Mouse (Mus musculus) gastrocnemius, postnatal 36 days (tissue): ENCODE measurements around the gene Mpc2. TPM values are rescaled to one million over a fixed set of nuclear protein-coding genes. Genes with fewer than 3 reads are reported as not detected.

Experiments
- DNase-seq, 2 experiments: peaks; one replicate each; pipeline ENCODE4 v3.0.0; 2022
- intact Hi-C: fragments of 180-260 bp; cut with DNase I; formaldehyde crosslinking; loops from one replicate; pipeline ENCODE4 v1.15.1; 2025
- long read RNA-seq, 2 experiments: library from polyadenylated mRNA; stranded (forward); transcript quantifications; one replicate each; pipeline ENCODE4 v2.0.0; 2021
- total RNA-seq, 2 experiments: library from RNA; stranded (reverse); gene quantifications; 2 replicates each; pipeline ENCODE4 v1.2.3; 2021

The Mpc2 gene
- total RNA-seq = 100 to 1,000 TPM; 319 to 325 TPM
- long read RNA-seq, experiment 1, transcript Mpc2-203 (3 exons, 493 nt) = minor isoform, 18 of 830 reads
- long read RNA-seq, experiment 1, transcript Mpc2-201 (5 exons, 1,025 nt) = major isoform, 782 of 830 reads
- long read RNA-seq, experiment 1, partial matches to known transcripts = 18 of 830 reads
- long read RNA-seq, experiment 1, other reads (novel, unspliced or antisense) = 12 of 830 reads
- long read RNA-seq, experiment 2, transcript Mpc2-201 (5 exons, 1,025 nt) = major isoform, 889 of 919 reads
- long read RNA-seq, experiment 2, transcript Mpc2-203 (3 exons, 493 nt) = minor isoform, 8 of 919 reads
- long read RNA-seq, experiment 2, partial matches to known transcripts = 14 of 919 reads
- long read RNA-seq, experiment 2, other reads (novel, unspliced or antisense) = 8 of 919 reads

- peak; percentile 100 for DNase-seq
- intact Hi-C loops = no loop called here
Observed at GRCm38 (mm10) chr1:165460360-165460800, at the start of gene Mpc2, which contains the start of gene Dcaf6. Gene Mpc2 (plus strand): TSS chr1:165460637. Gene Dcaf6 (minus strand): TSS chr1:165460475.

DNA sequence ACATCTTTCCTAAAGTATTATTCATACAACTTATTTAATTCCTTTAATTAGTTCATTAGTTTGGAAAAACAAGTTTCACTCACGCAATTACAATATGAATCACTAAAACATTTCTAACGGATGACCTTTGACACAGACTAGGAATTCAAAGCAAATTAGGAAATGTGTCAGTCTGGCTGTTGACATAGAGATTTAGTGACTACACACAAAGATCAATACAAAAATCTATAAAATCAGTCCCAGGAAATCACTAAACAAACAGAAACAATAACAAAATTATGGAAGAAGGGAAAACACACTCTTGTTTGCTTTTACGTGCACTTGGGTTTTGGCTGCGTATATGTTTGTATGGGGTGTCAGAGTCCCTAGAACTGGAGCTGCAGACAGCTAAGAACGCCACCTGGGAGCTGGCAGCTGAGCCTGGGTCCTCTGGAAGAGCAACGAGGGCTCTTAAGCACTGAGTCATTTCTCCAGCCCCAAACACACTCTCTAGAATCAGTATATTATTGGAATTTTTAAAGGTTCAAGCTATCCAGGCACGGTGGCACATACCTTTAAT, 39.0 kb upstream of the Mpc2 start:
- DNase-seq = no peak
- intact Hi-C loops = no loop called here

DNA sequence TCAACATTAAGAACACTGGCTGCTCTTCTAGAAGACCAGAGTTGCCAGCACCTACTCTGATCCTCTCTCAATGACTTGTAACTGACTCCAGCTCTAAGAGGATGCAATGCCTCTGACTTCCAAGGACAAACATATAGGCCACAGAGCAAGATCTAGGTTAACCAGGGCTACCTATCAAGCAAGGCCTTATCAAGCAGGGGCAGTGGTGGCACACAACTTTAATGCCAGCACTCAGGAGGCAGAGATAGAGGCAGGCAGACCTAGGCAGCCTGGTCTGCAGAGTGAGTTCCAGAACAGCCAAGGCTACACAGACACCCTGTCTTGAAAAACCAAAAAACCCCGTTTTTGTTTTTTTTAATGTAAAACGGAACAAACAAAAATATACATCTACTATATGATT, 34.2 kb upstream of the Mpc2 start:
- DNase-seq = no peak
- intact Hi-C loops = no loop called here

- no peak for DNase-seq
- intact Hi-C loops = no loop called here
Observed at GRCm38 (mm10) chr1:165432883-165433282, 27.6 kb upstream of the Mpc2 start.

- DNase-seq = no peak
Observed at GRCm38 (mm10) chr1:165438289-165439021, 22.0 kb upstream of the Mpc2 start.

DNA sequence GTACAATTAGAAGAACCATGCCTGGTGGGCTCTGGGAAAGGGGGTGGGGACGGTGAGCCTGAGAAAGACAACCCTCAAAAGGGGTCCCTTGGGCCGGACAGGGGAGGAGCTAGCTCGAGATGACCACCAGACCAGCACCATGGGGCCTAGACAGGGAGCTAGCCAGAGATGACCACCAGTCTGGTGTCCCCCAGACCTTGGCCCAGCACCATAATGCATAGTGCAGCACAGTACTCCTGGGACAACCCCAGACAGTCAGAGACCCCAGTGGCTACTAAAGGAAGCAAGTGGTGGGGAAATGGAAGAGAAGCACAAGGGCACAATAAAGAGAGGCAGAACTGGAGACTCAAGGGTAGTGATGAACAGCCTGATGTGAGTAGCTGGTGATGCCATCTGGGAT, 19.6 kb upstream of the Mpc2 start:
- intact Hi-C loops = no loop called here
- no peak for DNase-seq

More at GRCm38 (mm10) chr1:165438289-165439021, 22.0 kb upstream of the Mpc2 start:
- intact Hi-C loops = no loop called here

DNA sequence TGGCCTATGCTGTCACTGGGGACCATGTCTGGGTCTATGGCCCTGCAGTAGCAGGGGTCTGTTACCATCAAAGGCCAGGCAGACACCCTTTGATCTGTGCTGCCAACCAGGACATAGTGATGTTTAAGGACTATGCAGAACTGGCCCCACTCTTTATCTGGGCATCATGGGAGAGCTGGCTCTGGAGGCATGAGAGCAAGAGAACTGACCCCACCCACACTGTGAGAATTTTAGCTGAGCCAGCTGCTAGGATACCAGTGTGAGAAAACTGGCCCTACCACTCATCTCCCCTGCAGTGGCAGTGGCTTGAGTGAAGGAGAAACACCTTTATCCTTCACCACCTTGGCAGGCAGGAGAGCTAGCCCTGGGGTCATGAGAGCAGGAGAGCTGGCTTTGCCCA, 19.2 kb upstream of the Mpc2 start:
- intact Hi-C loops = no loop called here

GRCm38 (mm10) chr1:165441719-165442118, 18.7 kb upstream of the Mpc2 start:
- DNase-seq = no peak
- intact Hi-C loops = no loop called here

More for the DNA sequence above, 19.2 kb upstream of the Mpc2 start:
- DNase-seq = no peak

DNA sequence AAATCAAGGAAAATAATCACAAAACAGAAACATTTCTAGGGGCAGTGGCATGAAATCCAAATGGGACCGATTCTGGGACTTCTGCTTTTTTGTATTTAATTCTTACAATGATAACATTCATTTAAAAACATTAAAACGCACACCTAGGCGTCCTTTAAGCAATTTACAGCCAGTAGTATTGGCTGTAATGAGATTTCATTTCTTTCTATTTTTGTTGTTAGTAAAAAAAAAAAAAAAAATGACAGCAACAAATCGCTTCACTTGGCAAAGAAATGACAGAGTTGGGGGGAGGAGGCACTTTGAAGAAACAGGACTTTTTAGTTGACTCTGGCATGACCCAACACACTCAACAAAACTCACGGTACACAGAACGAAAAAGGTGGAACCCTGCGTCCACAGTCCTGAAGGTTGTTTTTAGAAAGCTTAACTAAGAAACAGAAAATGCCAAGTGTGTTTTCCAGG, 1.4 kb upstream of the Mpc2 start:
- DNase-seq = no peak
- intact Hi-C loops = loop anchor here (5.0 kb wide), 1 partner anchor 183 kb away; no protein-coding TSS in a partner anchor

- intact Hi-C loops = loop anchor here (5.0 kb wide), 1 partner anchor 183 kb away; no protein-coding TSS in a partner anchor
- DNase-seq = peak; percentile 69 to 72
Observed at GRCm38 (mm10) chr1:165459503-165460181, 795 bp upstream of the Mpc2 start.

DNA sequence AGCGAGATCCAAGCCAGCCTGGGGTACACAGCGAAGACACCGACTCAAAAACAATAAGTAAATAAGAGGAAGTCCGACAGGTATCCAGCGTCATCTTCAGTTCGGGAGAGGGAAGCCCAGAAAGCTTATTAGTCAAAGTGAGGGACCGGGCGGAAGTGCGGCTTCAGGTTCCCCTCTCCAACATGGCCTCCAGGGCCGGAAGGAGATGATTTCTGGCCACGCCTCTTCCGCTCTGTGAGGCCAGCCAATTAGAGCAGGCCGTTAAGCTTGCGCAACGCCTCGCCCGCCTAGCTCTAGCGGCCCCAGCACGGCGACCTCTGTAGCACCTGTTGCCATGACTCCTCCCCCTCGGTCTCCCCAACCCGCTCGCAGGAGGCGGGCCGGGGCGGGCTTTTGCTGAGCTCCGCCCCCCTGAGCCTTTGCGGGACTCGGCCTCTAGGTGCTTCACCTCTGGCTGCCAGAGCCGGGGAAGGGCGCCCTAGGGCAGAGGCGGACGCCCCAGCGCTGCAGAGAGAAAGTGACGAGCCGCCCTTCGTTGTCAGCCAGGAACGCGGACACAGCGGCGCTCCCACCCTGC, 452 bp downstream of the Mpc2 start:
- intact Hi-C loops = no loop called here
- DNase-seq = peak; percentile 97 to 98

DNA sequence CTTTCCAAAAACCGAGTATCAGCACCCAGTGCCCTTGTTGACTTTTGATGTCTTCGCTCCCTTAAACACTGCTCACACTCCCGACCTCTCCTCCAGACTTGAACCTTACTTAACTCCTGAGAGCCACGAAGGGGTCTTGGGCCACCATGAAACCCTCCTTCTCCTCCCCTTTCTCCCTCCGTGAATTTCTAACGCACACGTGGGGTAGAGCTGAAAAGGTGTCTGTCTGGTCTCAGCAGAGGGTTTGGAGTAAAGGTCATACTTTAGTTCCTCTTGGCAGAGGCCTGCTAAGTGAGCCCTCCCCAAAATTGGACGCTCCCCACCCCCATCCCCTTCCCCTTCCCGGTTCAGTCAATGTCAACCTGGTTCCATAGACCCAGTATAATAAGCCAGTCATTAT, 1.2 kb downstream of the Mpc2 start:
- DNase-seq = peak in 1 of 2 experiments; percentile 16
- intact Hi-C loops = no loop called here

- no peak for DNase-seq
- intact Hi-C loops = no loop called here
Observed at GRCm38 (mm10) chr1:165462861-165463260, 2.4 kb downstream of the Mpc2 start.

GRCm38 (mm10) chr1:165464574-165464973, 4.1 kb downstream of the Mpc2 start:
- DNase-seq = no peak

GRCm38 (mm10) chr1:165468971-165469370, 8.5 kb downstream of the Mpc2 start:
- no peak for DNase-seq
- intact Hi-C loops = loop anchor here (5.0 kb wide), 1 partner anchor 33 kb away; no protein-coding TSS in a partner anchor

More at GRCm38 (mm10) chr1:165464574-165464973, 4.1 kb downstream of the Mpc2 start:
- intact Hi-C loops = no loop called here

DNA sequence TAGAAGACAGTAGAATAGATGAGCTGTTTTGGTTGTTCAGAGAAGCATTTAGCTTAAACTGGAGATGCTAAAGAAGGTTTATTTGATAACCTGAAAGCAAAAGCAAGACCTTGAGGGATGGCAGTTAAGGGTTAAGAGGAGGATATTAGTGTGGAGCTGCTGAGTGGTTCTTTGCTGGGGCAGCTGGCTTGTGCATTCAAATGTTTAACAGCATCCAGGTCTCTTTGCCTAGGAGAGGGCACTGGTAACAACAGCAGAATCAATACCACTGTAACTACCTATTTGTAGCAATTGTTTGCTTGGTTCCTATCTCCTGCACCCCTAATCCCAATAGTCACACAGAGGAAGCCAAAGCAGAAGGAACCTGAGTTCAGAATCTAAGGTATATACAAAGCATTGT, 9.3 kb downstream of the Mpc2 start:
- intact Hi-C loops = loop anchor here (5.0 kb wide), 1 partner anchor 33 kb away; no protein-coding TSS in a partner anchor
- DNase-seq = no peak

DNA sequence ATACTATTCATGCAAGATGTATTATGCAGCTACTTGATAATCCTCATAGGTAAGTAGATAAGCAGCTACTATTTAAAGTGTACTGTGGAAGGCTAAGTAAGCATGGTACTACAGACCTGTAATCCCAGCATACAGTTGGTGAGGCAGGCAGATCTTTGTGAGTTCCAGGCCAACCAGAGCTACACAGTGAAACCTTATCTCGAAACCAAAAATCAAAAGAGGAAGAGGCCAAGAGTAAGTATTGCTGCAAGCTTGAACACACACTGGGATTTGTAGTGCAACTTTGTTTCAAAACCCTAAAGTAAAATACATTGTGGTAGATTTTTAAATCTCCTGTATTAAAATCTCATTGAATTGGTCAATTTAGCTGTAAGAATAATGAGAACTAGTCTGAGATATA, 11.1 kb downstream of the Mpc2 start:
- intact Hi-C loops = no loop called here
- DNase-seq = no peak

DNA sequence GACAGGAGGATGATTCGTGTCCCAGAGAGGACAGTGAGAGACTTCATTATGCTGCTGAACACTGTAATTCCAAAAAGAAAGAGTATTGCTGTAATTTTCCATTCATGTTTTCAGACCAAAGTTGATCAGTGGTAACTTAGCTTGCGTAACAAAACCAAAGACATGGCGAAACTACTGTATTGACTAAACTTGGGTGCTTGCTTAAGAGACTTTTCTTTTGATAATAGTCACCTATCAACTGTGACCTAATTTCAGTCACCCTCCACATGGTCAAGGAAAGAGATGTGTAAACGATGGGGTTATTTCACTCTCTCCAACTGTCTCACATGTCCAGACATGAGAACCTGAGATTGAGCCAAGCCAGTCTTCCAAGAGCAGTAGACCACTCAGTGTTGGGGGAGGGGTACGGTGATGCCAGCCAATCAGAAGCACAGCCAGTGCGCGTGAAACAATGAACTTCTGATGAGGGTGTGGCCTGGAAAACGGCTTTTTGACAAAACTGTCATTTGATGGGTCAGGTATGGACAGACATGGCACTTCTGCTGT, 24.3 kb downstream of the Mpc2 start, which contains the start of gene Adcy10:
Gene Adcy10 (plus strand): TSS at position 496 of the 546 bp plus-strand sequence.
- no peak for DNase-seq
- intact Hi-C loops = no loop called here

GRCm38 (mm10) chr1:165486108-165486507, 25.7 kb downstream of the Mpc2 start:
- DNase-seq = no peak
- intact Hi-C loops = no loop called here
